Mouse (Mus musculus) hindbrain, postnatal 0 days (tissue): ENCODE data around the gene Xpot. TPM values are rescaled to one million over a fixed set of nuclear protein-coding genes. Genes with fewer than 3 reads are reported as not detected.

Experiments
- ATAC-seq: fragments of 200-750 bp; cut with Nextera tagmentation; 2 replicates; pipeline ENCODE4 v1.8.0; 2017; ENCODE audit warnings: mild to moderate bottlenecking, moderate TSS enrichment, moderate library complexity
- DNase-seq: peaks from one replicate; pipeline ENCODE4 v3.0.0-alpha.2; 2015; ENCODE audit warnings: low spot score
- H3K27ac ChIP-seq: fragments of 300-500 bp; sonication (generic); 2 replicates; pipeline ENCODE4 v1.5.1; 2014; ENCODE audit warnings: mild to moderate bottlenecking
- H3K27me3 ChIP-seq: fragments of 300-500 bp; sonication (generic); 2 replicates; pipeline ENCODE4 v1.6.1; 2014; ENCODE audit warnings: low read length, mixed read lengths; ENCODE audit not compliant: insufficient read depth
- H3K36me3 ChIP-seq: fragments of 300-500 bp; sonication (generic); 2 replicates; pipeline ENCODE4 v1.6.1; 2014; ENCODE audit warnings: low read length, mixed read lengths; ENCODE audit not compliant: insufficient read depth
- H3K4me1 ChIP-seq: fragments of 300-500 bp; sonication (generic); 2 replicates; pipeline ENCODE4 v1.6.1; 2014; ENCODE audit warnings: antibody characterized with exemption, low read length, mixed read lengths; ENCODE audit not compliant: insufficient read depth
- H3K4me2 ChIP-seq: fragments of 300-500 bp; sonication (generic); 2 replicates; pipeline ENCODE4 v1.6.1; 2014; ENCODE audit warnings: low read depth, mild to moderate bottlenecking, low read length, moderate library complexity, mixed read lengths
- H3K4me3 ChIP-seq: fragments of 300-500 bp; sonication (generic); 2 replicates; pipeline ENCODE4 v1.5.1; 2014; ENCODE audit warnings: low read length
- H3K9ac ChIP-seq: fragments of 300-500 bp; sonication (generic); replicated peaks from 2 replicates; pipeline ENCODE4 v1.6.1; 2014; ENCODE audit warnings: mild to moderate bottlenecking, low read length, moderate library complexity, mixed read lengths
- H3K9me3 ChIP-seq: fragments of 300-500 bp; sonication (generic); 2 replicates; pipeline ENCODE4 v1.6.1; 2016; ENCODE audit warnings: low read length, mixed read lengths
- CTCF ChIP-seq: IDR thresholded peaks from 2 replicates; pipeline ENCODE4 v1.5.1; 2016; ENCODE audit warnings: antibody characterized with exemption, control low read depth, low read depth
- WGBS: fragments of 180-500 bp; shearing (Covaris S2); extraction: QIAGEN DNeasy Blood & Tissue Kit; methylation state at CpG from one replicate; pipeline ENCODE4 v1.1.7; 2014; 5-methylcytosine and 5-hydroxymethylcytosine counted together
- polyA plus RNA-seq: library from polyadenylated mRNA; unstranded; fragments of >200 nt; fragmentation: Nextera tagmentation; extraction: Ambion mirVana; gene quantifications from 2 replicates; pipeline ENCODE4 v1.2.1, GENCODE M21; 2015
- total RNA-seq: library from RNA; depleted of rRNA; stranded (reverse); fragments of >200 nt; gene quantifications from 2 replicates; pipeline ENCODE4 v1.2.3, GENCODE M21; 2014

Gene Xpot
- total and polyA plus RNA-seq, 2 experiments from 2014 or later: 24.0 to 132 TPM

- Histone ChIP-seq H3K9me3 (no peaks in the 10 kb centered on the region), H3K27me3 (no peaks in the 10 kb centered on the region), H3K4me2 (peak within 1 kb of the TSS; percentile 86), H3K4me1 (peaks cover 5% of the 10 kb centered on the region; the same call in 1 of the 2 replicates), H3K36me3 (peaks cover 21% of the 10 kb centered on the region), H3K27ac (peak within 1 kb of the TSS; percentile 75), H3K9ac (peak within 1 kb of the TSS; percentile 90), H3K4me3 (peak within 1 kb of the TSS; percentile 88)
- WGBS: 3% methylated on average over 56 of the region's 58 CpGs
- ATAC-seq: peak; percentile 99
- no peak for TF ChIP-seq CTCF
- peak; percentile 96 for DNase-seq
Observed at GRCm38 (mm10) chr10:121586675-121587370, 39.3 kb downstream of the Xpot start, which contains the start of gene Tbk1. Tbk1 (minus strand) TSS chr10:121586787.

DNA sequence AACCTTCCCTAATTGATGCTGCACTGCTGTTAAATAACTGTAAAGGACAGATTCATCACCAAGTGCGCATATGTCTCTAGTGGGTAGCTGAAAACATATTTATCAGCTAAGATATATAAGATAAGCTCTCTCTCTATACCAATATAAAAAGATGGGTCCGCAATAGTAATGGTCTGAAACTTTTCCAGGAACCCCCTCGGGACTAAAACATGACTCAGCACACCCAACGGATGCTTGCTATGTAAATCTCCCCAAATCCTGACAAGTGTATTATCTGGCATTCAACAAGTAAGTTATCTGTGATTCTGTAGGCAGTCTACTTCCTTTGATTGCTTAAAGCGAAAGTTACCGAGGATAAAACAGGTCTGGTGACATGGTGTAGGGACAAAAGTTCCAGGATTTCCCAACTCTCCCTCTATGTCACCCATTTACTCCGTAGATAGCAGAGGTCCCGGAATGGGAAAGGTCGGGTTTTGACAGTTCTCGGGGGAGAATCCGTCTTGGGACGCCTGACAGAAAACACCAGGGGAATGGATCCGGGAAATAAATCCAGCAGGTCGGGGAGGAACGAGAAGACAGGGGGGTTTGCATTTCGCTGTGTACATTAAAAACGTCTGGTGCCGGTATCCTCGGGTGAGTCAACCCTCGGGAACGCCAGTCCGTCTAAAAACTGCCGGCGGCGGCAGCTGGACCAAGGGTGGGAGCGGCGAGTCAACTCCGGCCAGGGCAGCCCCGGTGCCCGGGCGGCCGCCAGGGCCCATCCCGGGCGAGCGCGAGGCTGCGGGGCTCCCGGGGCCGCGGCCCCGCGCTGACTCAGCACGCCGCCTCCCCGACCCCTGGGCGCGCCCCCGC, 40.1 kb downstream of the Xpot start:
- no peaks in the 10 kb centered on the region for H3K9me3 ChIP-seq
- H3K9ac ChIP-seq: peak overlapping the region; percentile 90
- TF ChIP-seq CTCF: no peak
- peak overlapping the region; percentile 75 for H3K27ac ChIP-seq
- peaks cover 5% of the 10 kb centered on the region; the same call in 1 of the 2 replicates for H3K4me1 ChIP-seq
- DNase-seq (peak; percentile 36), ATAC-seq (peak; percentile 85)
- no peaks in the 10 kb centered on the region for H3K27me3 ChIP-seq
- peak overlapping the region; percentile 86 for H3K4me2 ChIP-seq
- H3K36me3 ChIP-seq: peaks cover 25% of the 10 kb centered on the region
- peak overlapping the region; percentile 88 for H3K4me3 ChIP-seq
- 4% methylated on average over 35 of the region's 48 CpGs for WGBS

GRCm38 (mm10) chr10:121585056-121585790, 40.9 kb downstream of the Xpot start:
- TF ChIP-seq CTCF: no peak
- Histone ChIP-seq H3K27me3 (no peaks in the 10 kb centered on the region), H3K4me1 (peaks cover 5% of the 10 kb centered on the region; the same call in 1 of the 2 replicates), H3K9ac (peak overlapping the region; percentile 90; the same call in 1 of the 2 replicates), H3K4me3 (peak overlapping the region; percentile 88), H3K9me3 (no peaks in the 10 kb centered on the region), H3K4me2 (peak overlapping the region; percentile 86), H3K36me3 (peaks cover 25% of the 10 kb centered on the region), H3K27ac (no peak overlapping the region)
- WGBS: 90% methylated on average over 20 of the region's 20 CpGs
- ATAC-seq (no peak), DNase-seq (no peak)

GRCm38 (mm10) chr10:121584033-121584432, 42.1 kb downstream of the Xpot start:
- no peaks in the 10 kb centered on the region for H3K27me3 ChIP-seq
- DNase-seq (no peak), ATAC-seq (no peak)
- H3K4me3 ChIP-seq: no peak overlapping the region
- no peak for TF ChIP-seq CTCF
- no peak overlapping the region for H3K4me2 ChIP-seq
- WGBS: 96% methylated on average over 10 of the region's 10 CpGs
- no peaks in the 10 kb centered on the region for H3K9me3 ChIP-seq
- H3K4me1 ChIP-seq: peaks cover 5% of the 10 kb centered on the region; the same call in 1 of the 2 replicates
- no peak overlapping the region for H3K27ac ChIP-seq
- H3K36me3 ChIP-seq: peaks cover 25% of the 10 kb centered on the region
- H3K9ac ChIP-seq: no peak overlapping the region

DNA sequence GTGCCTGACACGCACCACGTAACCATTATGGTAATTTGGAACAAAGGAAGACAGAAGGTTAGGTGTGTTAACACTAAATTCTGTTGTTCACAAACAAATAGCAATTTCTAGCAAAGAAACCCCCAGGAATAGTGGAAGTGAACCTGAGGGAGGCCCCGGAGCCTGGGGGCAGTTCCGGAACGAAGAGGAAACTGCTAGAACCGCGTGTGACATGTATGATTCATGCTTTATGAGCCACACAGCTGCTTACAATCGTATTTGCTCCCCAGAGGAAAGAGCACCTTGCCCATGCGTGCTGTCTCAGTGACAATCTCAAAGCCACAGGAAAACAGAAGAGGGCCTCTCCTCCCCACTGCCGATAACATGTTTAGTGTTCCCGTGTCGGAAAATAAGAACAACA, 43.1 kb downstream of the Xpot start:
- Histone ChIP-seq H3K27me3 (no peaks in the 10 kb centered on the region), H3K36me3 (peaks cover 25% of the 10 kb centered on the region), H3K4me2 (no peak overlapping the region), H3K9ac (no peak overlapping the region), H3K27ac (no peak overlapping the region), H3K4me1 (peaks cover 5% of the 10 kb centered on the region; the same call in 1 of the 2 replicates), H3K9me3 (no peaks in the 10 kb centered on the region), H3K4me3 (no peak overlapping the region)
- 94% methylated on average over 12 of the region's 12 CpGs for WGBS
- DNase-seq (no peak), ATAC-seq (no peak)
- no peak for TF ChIP-seq CTCF

DNA sequence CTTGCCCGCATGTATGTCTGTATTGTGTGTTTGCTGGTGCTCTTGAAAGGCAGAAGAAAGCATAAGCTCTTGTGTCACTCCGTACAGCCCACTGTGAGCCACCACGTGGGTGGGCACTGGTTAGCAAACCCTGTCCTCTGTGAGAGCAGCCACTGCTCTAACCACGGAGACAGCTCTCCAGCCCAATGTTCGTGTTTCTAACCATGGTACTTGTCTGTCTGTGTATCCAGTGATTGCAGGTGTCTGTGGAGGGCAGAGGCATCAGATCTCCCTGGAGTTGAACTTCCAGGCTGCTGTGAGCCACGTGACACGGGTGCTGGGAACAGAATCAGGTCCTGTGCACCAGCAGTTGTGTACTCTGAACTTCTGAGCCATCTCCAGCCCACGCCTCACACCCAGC, 43.8 kb downstream of the Xpot start:
- 95% methylated on average over 8 of the region's 8 CpGs for WGBS
- no peak overlapping the region for H3K4me2 ChIP-seq
- no peaks in the 10 kb centered on the region for H3K9me3 ChIP-seq
- peaks cover 25% of the 10 kb centered on the region for H3K36me3 ChIP-seq
- no peak for DNase-seq
- no peak overlapping the region for H3K9ac ChIP-seq
- peaks cover 5% of the 10 kb centered on the region; the same call in 1 of the 2 replicates for H3K4me1 ChIP-seq
- no peak for ATAC-seq
- no peaks in the 10 kb centered on the region for H3K27me3 ChIP-seq
- no peak overlapping the region for H3K27ac ChIP-seq
- TF ChIP-seq CTCF: no peak
- no peak overlapping the region for H3K4me3 ChIP-seq
